Mouse (Mus musculus) mouse trophoblast stem cell (cell line): ENCODE measurements around the gene Prrxl1.

Source experiments
- in situ Hi-C, 2 experiments: fragments of 300-500 bp; cut with MseI, MboI; formaldehyde crosslinking; loops; 2 replicates in 1 of 2; 3 replicates in 1 of 2; pipeline ENCODE4 v1.15.1; 2025

Gene Prrxl1

GRCm38 (mm10) chr14:32599290-32600041 lies at the start of gene Prrxl1:
Gene Prrxl1 (plus strand): TSS chr14:32599407.
- in situ Hi-C loops: no loop called here

DNA sequence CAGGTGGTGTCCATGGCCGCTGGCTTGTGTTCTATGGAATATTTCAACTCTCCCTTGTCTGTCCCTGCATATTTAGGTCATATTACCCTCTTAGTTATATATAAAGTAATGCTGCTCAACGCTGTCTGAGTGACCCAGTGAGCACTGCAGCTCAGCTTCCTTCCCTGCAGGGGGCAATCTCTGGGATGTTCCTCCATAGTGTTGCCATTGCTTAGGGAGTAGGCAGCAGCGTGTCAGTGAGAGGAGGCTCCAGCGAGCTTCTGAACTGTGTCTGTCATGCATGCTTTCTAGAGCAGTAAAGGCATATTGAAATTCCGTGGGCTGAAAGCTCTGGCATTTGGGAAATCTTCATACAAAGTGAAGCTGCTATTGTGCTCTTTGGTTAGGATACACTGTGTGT lies 47.4 kb upstream of the Prrxl1 start:
- in situ Hi-C loops: no loop called here

DNA sequence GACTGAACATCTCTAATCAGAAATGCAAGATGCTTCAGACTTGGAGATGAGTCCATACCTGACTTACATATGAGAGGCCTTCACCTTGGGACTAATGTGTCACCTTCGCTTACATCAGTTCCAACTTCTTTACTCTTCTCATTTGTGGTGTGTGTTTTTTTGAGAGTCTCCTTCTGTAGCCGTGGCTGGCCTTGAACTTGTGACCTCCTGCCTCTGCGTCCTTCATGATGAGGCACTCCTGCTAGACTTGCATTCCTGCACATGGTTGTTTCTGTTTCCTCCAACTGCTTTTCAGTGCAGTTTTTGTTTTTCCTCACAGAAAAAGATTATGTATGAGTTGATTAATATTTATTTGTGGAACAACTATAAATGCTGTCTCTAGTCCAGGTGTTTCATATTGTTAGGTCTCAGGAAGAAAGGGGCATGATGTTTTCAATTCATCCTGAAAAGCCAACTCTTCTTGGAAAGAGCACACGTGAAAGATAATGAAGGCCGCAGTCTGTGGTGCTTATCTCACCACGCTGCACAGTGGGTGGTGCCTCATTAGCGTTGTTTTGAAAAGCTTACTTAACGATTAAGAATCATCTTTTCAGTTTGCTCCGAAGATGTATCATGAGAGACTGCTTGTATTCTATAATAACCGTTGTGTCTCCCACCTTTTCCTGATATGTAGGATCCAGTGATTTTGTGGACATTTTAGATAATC lies 45.9 kb upstream of the Prrxl1 start:
- in situ Hi-C loops: no loop called here

- in situ Hi-C loops: no loop called here
Observed at GRCm38 (mm10) chr14:32554860-32555526, 44.2 kb upstream of the Prrxl1 start.

- in situ Hi-C loops: no loop called here
Observed at GRCm38 (mm10) chr14:32561428-32561827, 37.8 kb upstream of the Prrxl1 start.

DNA sequence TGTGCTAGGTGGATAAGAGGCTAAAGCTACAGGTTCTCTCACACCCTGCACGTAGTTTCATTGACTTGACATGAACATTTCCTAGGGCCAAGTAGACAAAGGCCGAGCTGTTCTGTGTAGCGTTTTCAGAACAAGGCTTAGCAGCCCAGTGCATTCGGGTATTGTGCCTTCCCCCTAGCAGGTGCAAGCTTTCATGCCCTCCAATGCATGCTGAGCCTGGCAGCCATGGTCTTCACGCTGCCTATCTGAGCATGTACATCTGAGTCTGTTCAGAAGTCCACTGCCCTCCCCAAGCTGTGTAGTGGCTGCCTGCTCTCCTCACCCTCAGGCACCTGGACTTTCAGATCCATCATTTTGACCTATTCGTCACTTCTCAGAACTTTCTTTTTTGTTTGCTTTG lies 35.5 kb upstream of the Prrxl1 start:
- in situ Hi-C loops: no loop called here

GRCm38 (mm10) chr14:32572519-32572918 lies 26.7 kb upstream of the Prrxl1 start:
- in situ Hi-C loops: no loop called here

GRCm38 (mm10) chr14:32578420-32578819 lies 20.8 kb upstream of the Prrxl1 start:
- in situ Hi-C loops: no loop called here

DNA sequence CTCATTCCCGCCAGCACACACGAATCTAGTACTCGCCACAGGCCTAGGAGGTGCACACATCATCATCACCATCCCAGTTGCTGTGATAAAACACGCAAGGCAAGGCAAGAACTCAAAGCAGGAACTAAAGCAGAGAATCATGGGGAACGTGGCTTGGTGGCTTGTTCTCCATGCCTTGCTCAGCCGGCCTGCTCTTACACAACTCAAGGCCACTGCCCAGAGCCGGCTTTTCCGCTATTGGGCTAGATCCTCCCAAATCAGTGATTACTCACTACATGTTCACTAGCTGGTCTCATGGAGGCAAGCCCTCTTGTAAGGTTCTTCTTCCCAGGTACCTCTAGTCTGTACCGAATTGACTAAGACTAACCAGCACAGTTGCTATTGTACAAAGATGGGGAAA lies 15.5 kb upstream of the Prrxl1 start:
- in situ Hi-C loops: no loop called here

DNA sequence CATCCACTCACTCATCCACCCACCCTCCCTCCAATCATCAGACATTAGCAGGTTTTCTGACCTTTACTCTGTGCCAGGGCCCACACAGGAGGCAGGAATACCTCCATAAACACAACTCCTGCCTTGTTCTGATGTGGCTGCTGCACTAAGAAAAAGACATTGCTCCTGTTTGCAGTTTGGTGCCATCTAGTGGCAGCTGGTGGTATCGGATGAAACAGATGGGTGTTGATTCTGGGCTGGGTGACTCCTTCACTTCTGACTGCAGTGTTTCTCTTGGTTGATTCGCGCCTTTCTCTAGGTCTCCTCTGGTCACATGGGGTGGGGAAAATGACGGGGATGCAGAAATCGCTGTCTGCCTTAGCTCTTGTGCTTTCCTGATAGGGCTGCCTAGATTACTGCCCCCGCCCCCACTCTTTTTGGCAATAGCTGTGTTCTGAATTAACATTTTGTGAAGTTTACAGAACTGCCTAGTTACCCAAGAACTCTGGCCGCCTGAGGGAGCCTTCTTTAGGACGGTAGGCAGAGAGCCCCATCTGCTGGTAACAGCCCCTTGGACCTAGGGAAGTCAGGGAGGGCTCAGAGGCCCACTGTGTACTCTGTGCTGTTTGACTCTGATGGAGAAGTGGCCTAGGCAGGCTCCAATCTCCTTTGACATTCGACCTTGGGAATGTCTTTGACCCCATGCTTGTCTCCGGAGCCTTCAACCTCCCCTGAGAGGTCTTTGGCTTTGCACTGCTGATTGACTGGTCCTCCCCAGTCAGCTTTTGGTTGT lies 12.0 kb upstream of the Prrxl1 start:
- in situ Hi-C loops: no loop called here

- in situ Hi-C loops: no loop called here
Observed at GRCm38 (mm10) chr14:32590377-32590776, 8.8 kb upstream of the Prrxl1 start.

- in situ Hi-C loops: no loop called here
Observed at GRCm38 (mm10) chr14:32597232-32598231, 1.7 kb upstream of the Prrxl1 start.

GRCm38 (mm10) chr14:32598437-32599219 lies 579 bp upstream of the Prrxl1 start:
- in situ Hi-C loops: no loop called here

GRCm38 (mm10) chr14:32600110-32600509 lies 903 bp downstream of the Prrxl1 start:
- in situ Hi-C loops: no loop called here

DNA sequence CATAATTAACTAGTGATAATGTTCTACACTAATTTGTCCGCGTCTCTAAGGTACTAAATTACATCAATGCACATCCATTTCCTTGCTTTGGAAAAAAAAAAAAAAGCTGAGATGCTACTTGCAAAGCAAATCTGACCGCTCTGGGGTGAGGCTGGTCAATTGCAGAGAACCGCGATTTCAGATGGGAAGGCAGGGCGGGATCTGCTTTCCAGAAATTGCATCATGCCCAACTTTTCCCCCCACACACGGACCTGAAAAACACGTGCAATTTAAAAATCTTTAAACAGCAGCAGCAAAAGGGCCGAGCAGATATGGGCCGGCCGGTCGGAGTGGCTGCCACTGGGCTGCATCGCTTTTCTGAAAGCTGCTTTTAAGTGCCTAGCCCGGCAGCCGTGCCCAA lies 6.3 kb downstream of the Prrxl1 start:
- in situ Hi-C loops: no loop called here

DNA sequence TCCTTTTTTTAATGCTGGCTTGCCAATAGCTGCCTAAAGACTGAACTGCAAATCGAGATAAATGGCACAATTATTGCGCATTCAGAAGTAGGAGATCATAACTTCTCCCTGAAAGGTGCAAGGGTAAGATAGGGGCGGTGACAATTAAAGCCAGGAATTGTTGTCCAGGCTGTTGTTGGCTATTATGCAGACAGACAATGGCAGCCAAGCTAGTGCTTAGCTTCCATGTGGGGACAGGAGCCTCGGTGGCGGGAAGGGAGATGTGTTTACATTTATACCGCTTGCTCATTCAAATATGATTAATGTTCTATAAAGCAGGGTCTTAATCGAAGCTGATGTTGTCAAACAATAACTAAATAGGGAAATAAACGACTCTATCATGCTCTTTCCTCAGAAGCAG lies 7.1 kb downstream of the Prrxl1 start:
- in situ Hi-C loops: no loop called here

DNA sequence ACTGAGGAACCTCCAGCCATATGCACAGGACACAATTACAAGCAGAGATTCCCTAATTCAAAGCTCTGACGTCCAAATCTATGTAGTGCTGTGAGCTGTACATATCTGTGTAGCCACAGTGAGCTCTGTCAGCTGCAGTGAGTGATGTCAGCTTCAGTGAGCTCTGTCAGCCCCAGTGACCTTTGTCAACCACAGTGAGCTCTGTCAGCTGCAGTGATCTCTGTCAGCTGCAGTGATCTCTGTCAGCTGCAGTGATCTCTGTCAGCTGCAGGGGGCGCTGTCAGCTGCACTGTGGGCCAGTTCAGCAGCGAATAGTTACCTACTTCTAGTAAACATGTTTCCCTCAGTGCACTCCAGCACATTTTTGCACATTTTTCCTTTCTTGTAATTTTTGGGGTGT lies 10.2 kb downstream of the Prrxl1 start:
- in situ Hi-C loops: no loop called here

- in situ Hi-C loops: no loop called here
Observed at GRCm38 (mm10) chr14:32617253-32617652, 18.0 kb downstream of the Prrxl1 start.

DNA sequence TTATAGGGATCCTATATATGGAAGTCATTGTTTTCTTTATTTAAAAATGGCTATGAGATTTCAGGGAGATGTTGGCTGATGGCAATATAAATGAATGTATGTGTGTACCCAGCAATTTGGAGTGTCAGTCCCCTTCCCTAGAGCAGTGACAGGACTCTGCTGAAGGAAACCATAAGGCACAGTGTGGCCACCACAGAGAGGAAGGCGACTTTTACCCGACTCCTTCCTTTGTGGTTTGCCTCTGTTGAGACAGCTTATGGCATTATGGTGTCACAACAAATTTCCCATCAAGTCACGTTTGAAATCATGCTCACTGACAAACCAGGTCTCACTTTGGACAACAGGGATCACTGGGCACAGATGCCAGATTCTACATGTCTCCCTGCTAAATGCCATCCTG lies 25.0 kb downstream of the Prrxl1 start:
- in situ Hi-C loops: no loop called here

- in situ Hi-C loops: no loop called here
Observed at GRCm38 (mm10) chr14:32624811-32625210, 25.6 kb downstream of the Prrxl1 start.
